Mouse (Mus musculus) CD8-positive naive resting alpha-beta T cell, adult 2 months (primary cell): ENCODE results near the gene Rita1.

Source experiments
- DNase-seq, 2 experiments: peaks; one replicate each; pipeline ENCODE4 v3.0.0; 2022; ENCODE audit warnings: low read depth in 2 of 2, low spot score in 2 of 2

Rita1 gene

GRCm38 (mm10) chr5:120550137-120550536 is 62.3 kb downstream of the Rita1 start:
- DNase-seq, result no peak

GRCm38 (mm10) chr5:120548236-120548850 is 64.0 kb downstream of the Rita1 start:
- DNase-seq, result no peak
